Mouse (Mus musculus): Measurements from ENCODE around the gene Pick1.

The Pick1 gene

GRCm38 (mm10) chr15:79270317-79271123, 41.5 kb downstream of the Pick1 start:
- DNase-seq (ENCODE audit: low read depth, low spot score) = peak; percentile 90

- peak; percentile 82 for DNase-seq (ENCODE audit: low read depth, low spot score)
Measured at GRCm38 (mm10) chr15:79271124-79271746, 42.3 kb downstream of the Pick1 start.

- no peak for DNase-seq (ENCODE audit: low read depth, low spot score)
Measured at GRCm38 (mm10) chr15:79273020-79273419, 44.0 kb downstream of the Pick1 start.

GRCm38 (mm10) chr15:79277728-79278127, 48.8 kb downstream of the Pick1 start:
- no peak for DNase-seq (ENCODE audit: low read depth, low spot score)

GRCm38 (mm10) chr15:79280209-79280608, 51.2 kb downstream of the Pick1 start:
- DNase-seq (ENCODE audit: low read depth, low spot score) = peak; percentile 92

- DNase-seq (ENCODE audit: low read depth, low spot score) = no peak
Measured at GRCm38 (mm10) chr15:79280850-79281249, 51.9 kb downstream of the Pick1 start.

- DNase-seq (ENCODE audit: low read depth, low spot score) = peak; percentile 87
Measured at GRCm38 (mm10) chr15:79281389-79281788, 52.4 kb downstream of the Pick1 start.

- no peak for DNase-seq (ENCODE audit: low read depth, low spot score)
Measured at GRCm38 (mm10) chr15:79282434-79282833, 53.5 kb downstream of the Pick1 start.

- no peak for DNase-seq (ENCODE audit: low read depth, low spot score)
Measured at GRCm38 (mm10) chr15:79283371-79283770, 54.4 kb downstream of the Pick1 start.

- DNase-seq (ENCODE audit: low read depth, low spot score) = no peak
Measured at GRCm38 (mm10) chr15:79285399-79285798, 56.4 kb downstream of the Pick1 start, which contains the start of gene Baiap2l2. Gene Baiap2l2, minus strand, starts transcription at chr15:79285537.

GRCm38 (mm10) chr15:79286141-79286540, 57.2 kb downstream of the Pick1 start:
- no peak for DNase-seq (ENCODE audit: low read depth, low spot score)

GRCm38 (mm10) chr15:79287091-79287490, 58.1 kb downstream of the Pick1 start:
- DNase-seq (ENCODE audit: low read depth, low spot score) = no peak

- DNase-seq (ENCODE audit: low read depth, low spot score) = no peak
Measured at GRCm38 (mm10) chr15:79288387-79288786, 59.4 kb downstream of the Pick1 start.

- no peak for DNase-seq (ENCODE audit: low read depth, low spot score)
Measured at GRCm38 (mm10) chr15:79289441-79289840, 60.5 kb downstream of the Pick1 start.

- no peak for DNase-seq (ENCODE audit: low read depth, low spot score)
Measured at GRCm38 (mm10) chr15:79290340-79290739, 61.4 kb downstream of the Pick1 start.

- no peak for DNase-seq (ENCODE audit: low read depth, low spot score)
Measured at GRCm38 (mm10) chr15:79292779-79293178, 63.8 kb downstream of the Pick1 start.

GRCm38 (mm10) chr15:79298553-79298952, 69.6 kb downstream of the Pick1 start:
- no peak for DNase-seq (ENCODE audit: low read depth, low spot score)
